Mouse (Mus musculus): ENCODE measurements around the gene H1foo. TPM values are rescaled to one million over a fixed set of nuclear protein-coding genes. Genes with fewer than 3 reads are reported as not detected.

H1foo gene
- polyA plus RNA-seq, 1 experiment from 2014 or later: not detected

DNA sequence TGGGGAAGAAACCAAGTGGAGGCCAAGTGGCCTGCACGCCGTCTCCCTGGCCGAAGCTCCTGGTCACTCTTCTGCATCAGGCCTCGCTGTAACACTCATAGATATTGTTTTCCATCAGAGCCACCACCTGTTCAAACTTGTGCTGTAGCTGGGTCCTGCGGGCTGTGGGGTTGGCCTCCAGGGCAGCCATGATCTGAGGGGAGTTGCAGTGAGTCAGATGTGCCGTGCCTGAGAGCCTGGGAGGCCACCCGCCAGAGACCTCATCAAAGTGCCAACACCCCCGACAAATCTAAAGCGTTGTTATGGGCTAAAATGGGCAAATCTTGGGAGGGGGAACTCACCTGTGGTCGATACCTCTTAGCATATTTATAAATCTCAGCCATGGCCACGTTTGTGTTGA, 10.9 kb downstream of the H1foo start:
- Histone ChIP-seq H3K9ac (replicated peaks; ENCODE audit: low read depth, low read length) (no peak overlapping the region), H3K27ac (ENCODE audit: low read depth, low read length) (no peak overlapping the region), H3K4me2 (ENCODE audit: low read depth, low read length) (no peak overlapping the region), H3K4me1 (ENCODE audit: control insufficient read depth, insufficient read depth, low read length) (peaks cover 3% of the 10 kb centered on the region; the same call in 1 of the 2 replicates), H3K4me3 (ENCODE audit: low read depth, low read length) (no peak overlapping the region), H3K36me3 (ENCODE audit: control insufficient read depth, insufficient read depth, low read length) (no peaks in the 10 kb centered on the region), H3K27me3 (ENCODE audit: control insufficient read depth, insufficient read depth, low read length) (no peaks in the 10 kb centered on the region), H3K9me3 (ENCODE audit: control insufficient read depth, low read length) (no peaks in the 10 kb centered on the region)
- 90% methylated on average over 11 of the region's 11 CpGs for WGBS
- no peak for ATAC-seq (ENCODE audit: low read depth)

DNA sequence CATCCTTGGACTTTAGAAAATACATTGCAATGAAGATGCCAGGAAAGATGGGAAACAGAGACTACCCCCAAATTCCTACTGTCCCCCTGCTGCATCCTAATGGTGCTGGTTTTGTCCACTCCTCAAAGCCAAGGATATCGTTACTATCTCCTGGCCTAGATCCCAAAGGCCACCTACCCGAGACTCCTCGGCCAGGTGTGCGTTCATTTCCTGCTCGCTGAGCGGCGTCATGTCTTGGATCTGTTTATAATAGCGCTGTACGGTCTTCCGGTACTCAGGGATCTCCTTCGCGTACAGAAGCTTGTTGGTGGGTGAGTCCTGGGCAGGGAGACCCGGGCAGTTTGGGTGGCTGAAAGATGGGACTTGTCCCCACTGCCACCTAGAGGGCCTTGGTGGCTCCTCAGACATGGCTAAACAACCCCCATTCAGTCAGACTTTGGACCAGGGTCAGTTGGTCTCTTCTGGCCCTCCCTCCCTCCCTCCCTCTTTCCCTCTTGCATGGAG, 11.7 kb downstream of the H1foo start:
- H3K27ac ChIP-seq (ENCODE audit: low read depth, low read length): no peak overlapping the region
- no peaks in the 10 kb centered on the region for H3K27me3 ChIP-seq (ENCODE audit: control insufficient read depth, insufficient read depth, low read length)
- H3K4me1 ChIP-seq (ENCODE audit: control insufficient read depth, insufficient read depth, low read length): peaks cover 3% of the 10 kb centered on the region; the same call in 1 of the 2 replicates
- H3K4me2 ChIP-seq (ENCODE audit: low read depth, low read length): no peak overlapping the region
- 87% methylated on average over 13 of the region's 13 CpGs for WGBS
- H3K9ac ChIP-seq (replicated peaks; ENCODE audit: low read depth, low read length): no peak overlapping the region
- no peak for ATAC-seq (ENCODE audit: low read depth)
- H3K4me3 ChIP-seq (ENCODE audit: low read depth, low read length): no peak overlapping the region
- H3K9me3 ChIP-seq (ENCODE audit: control insufficient read depth, low read length): no peaks in the 10 kb centered on the region
- no peaks in the 10 kb centered on the region for H3K36me3 ChIP-seq (ENCODE audit: control insufficient read depth, insufficient read depth, low read length)

DNA sequence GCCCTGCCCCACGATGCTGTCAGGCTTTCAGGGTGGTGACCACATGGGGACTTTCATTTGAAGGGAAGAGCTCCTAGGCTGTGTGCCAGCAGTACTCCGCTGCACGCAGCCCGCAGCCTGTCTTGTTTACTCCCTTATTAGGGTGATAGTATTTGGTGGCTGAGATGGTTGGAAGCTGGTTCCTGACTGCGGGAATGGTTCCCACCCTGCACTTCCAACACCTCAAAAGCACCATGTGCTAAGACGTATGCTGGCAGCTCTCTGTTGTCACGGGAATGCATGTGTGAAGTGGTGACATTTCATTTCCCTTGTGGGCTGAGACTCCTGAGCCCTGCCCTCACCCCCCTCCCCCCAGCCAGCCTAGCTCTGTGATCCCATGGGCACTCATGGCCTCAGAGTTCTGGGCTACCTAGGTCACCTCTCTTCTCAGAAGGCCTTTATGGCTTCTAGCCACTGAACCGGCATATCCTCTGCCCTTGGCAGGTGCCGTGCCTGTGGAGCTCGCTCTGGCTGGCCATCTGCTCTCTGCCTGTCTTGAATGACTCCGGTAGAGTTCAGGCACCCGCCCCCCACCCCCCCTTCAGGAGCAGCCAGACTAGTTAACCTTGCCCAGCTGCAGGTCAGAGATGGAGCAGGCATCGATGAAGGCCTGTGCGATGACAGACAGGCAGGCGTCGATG, 12.3 kb downstream of the H1foo start:
- Histone ChIP-seq H3K4me3 (ENCODE audit: low read depth, low read length) (no peak overlapping the region), H3K9ac (replicated peaks; ENCODE audit: low read depth, low read length) (no peak overlapping the region), H3K27me3 (ENCODE audit: control insufficient read depth, insufficient read depth, low read length) (no peaks in the 10 kb centered on the region), H3K27ac (ENCODE audit: low read depth, low read length) (no peak overlapping the region), H3K9me3 (ENCODE audit: control insufficient read depth, low read length) (no peaks in the 10 kb centered on the region), H3K36me3 (ENCODE audit: control insufficient read depth, insufficient read depth, low read length) (no peaks in the 10 kb centered on the region), H3K4me2 (ENCODE audit: low read depth, low read length) (no peak overlapping the region), H3K4me1 (ENCODE audit: control insufficient read depth, insufficient read depth, low read length) (peaks cover 3% of the 10 kb centered on the region; the same call in 1 of the 2 replicates)
- 39% methylated on average over 16 of the region's 16 CpGs for WGBS
- ATAC-seq (ENCODE audit: low read depth): peak; percentile 41; the same call in 1 of the 2 replicates

DNA sequence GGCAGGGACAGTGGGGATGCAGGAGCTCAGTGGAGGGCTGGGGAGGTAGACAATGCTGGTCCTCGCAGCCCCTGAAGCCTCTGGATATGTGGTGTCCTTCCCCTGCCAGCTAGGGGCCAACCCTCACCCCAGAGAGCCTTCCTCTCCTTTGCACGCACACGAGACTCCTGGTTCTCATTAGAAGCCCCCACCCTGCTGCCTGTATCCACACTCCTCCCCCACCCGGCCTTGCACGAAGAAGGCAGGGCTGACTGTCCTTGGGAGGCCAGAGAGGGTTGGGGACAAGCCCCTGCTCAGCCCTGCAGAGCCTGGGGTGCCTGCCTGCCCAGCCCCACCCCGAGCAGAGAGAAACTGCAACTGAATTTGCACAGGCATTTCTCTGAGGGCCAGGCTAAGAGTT, 12.9 kb downstream of the H1foo start:
- H3K4me1 ChIP-seq (ENCODE audit: control insufficient read depth, insufficient read depth, low read length): peaks cover 3% of the 10 kb centered on the region; the same call in 1 of the 2 replicates
- no peak overlapping the region for H3K9ac ChIP-seq (replicated peaks; ENCODE audit: low read depth, low read length)
- ATAC-seq (ENCODE audit: low read depth): no peak
- WGBS: 56% methylated on average over 6 of the region's 6 CpGs
- H3K27ac ChIP-seq (ENCODE audit: low read depth, low read length): no peak overlapping the region
- H3K36me3 ChIP-seq (ENCODE audit: control insufficient read depth, insufficient read depth, low read length): no peaks in the 10 kb centered on the region
- H3K27me3 ChIP-seq (ENCODE audit: control insufficient read depth, insufficient read depth, low read length): no peaks in the 10 kb centered on the region
- no peak overlapping the region for H3K4me3 ChIP-seq (ENCODE audit: low read depth, low read length)
- no peak overlapping the region for H3K4me2 ChIP-seq (ENCODE audit: low read depth, low read length)
- H3K9me3 ChIP-seq (ENCODE audit: control insufficient read depth, low read length): no peaks in the 10 kb centered on the region

DNA sequence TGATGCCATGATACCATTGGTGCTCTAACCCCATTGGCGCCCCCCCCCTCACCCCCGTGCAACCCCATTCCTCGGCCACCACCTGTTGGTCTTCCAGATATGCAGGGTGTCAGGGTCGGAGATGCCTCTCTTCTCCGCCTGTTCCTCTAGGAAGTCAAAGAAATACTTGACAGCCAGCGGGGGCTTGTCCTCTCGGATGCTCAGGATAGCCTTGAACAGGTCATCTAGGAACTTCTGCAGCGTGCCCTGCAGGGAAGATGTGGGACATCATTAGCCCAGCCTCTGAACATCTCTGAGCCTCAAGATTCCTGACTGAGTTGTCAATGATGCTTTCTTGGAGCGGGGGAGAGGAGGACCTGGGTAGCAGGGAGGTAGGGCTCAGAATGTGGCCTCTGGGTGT, 13.7 kb downstream of the H1foo start:
- no peaks in the 10 kb centered on the region for H3K27me3 ChIP-seq (ENCODE audit: control insufficient read depth, insufficient read depth, low read length)
- no peak overlapping the region for H3K27ac ChIP-seq (ENCODE audit: low read depth, low read length)
- H3K9ac ChIP-seq (replicated peaks; ENCODE audit: low read depth, low read length): no peak overlapping the region
- peaks cover 3% of the 10 kb centered on the region; the same call in 1 of the 2 replicates for H3K4me1 ChIP-seq (ENCODE audit: control insufficient read depth, insufficient read depth, low read length)
- no peak for ATAC-seq (ENCODE audit: low read depth)
- 96% methylated on average over 9 of the region's 9 CpGs for WGBS
- H3K4me3 ChIP-seq (ENCODE audit: low read depth, low read length): no peak overlapping the region
- H3K4me2 ChIP-seq (ENCODE audit: low read depth, low read length): no peak overlapping the region
- H3K36me3 ChIP-seq (ENCODE audit: control insufficient read depth, insufficient read depth, low read length): no peaks in the 10 kb centered on the region
- no peaks in the 10 kb centered on the region for H3K9me3 ChIP-seq (ENCODE audit: control insufficient read depth, low read length)

DNA sequence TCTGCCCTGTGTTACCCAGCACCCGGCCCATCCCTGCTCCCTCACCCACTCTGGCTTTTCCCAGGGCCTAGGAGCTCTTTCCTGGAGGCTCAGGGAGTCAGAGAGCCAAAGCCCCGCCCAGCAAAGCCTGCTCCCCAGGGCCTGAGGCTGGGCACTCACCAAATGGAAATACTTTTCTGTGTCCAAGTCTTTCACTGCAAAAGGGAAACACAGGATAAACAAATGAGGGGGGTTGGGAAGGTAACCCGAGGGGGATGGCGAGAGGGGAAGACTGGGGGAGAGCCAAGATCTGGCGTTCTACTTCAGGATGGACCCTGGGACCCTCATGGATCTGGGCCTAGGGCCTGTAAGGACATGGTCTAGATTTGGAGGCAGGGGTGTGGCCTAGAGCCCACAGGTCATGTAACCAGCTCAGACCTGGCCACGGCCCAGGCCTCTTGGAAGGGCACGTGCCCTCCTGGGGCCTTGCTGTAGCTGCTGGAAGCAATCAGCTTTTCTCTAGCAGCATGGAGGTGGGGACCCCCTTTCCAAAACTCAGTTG, 14.5 kb downstream of the H1foo start:
- no peaks in the 10 kb centered on the region for H3K9me3 ChIP-seq (ENCODE audit: control insufficient read depth, low read length)
- no peak overlapping the region for H3K9ac ChIP-seq (replicated peaks; ENCODE audit: low read depth, low read length)
- H3K27me3 ChIP-seq (ENCODE audit: control insufficient read depth, insufficient read depth, low read length): no peaks in the 10 kb centered on the region
- 80% methylated on average over 7 of the region's 7 CpGs for WGBS
- H3K27ac ChIP-seq (ENCODE audit: low read depth, low read length): no peak overlapping the region
- H3K4me2 ChIP-seq (ENCODE audit: low read depth, low read length): no peak overlapping the region
- no peak for ATAC-seq (ENCODE audit: low read depth)
- H3K36me3 ChIP-seq (ENCODE audit: control insufficient read depth, insufficient read depth, low read length): no peaks in the 10 kb centered on the region
- no peak overlapping the region for H3K4me3 ChIP-seq (ENCODE audit: low read depth, low read length)
- H3K4me1 ChIP-seq (ENCODE audit: control insufficient read depth, insufficient read depth, low read length): peaks cover 3% of the 10 kb centered on the region; the same call in 1 of the 2 replicates

DNA sequence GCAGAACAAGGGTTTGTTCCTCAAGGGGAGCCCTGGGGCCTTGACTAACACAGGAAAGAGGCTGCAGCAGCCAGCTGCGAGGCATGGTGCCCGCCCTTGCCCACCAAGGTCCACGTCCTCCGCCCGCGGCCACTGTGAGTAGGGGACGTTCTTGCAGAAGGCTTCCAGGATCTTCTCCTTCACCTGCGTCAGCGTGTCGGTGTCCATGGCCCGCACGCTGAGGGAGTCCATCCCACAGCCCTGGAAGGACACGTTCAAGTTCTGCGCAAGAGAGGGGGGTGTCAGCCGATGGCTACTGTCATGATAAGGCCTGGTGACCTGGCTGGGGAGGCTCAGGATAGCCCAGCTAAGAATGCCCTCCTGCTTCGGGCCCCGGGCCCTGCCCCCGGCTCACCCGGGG, 15.6 kb downstream of the H1foo start:
- no peak for ATAC-seq (ENCODE audit: low read depth)
- H3K4me2 ChIP-seq (ENCODE audit: low read depth, low read length): no peak overlapping the region
- H3K9me3 ChIP-seq (ENCODE audit: control insufficient read depth, low read length): no peaks in the 10 kb centered on the region
- WGBS: 96% methylated on average over 19 of the region's 19 CpGs
- no peaks in the 10 kb centered on the region for H3K36me3 ChIP-seq (ENCODE audit: control insufficient read depth, insufficient read depth, low read length)
- no peak overlapping the region for H3K27ac ChIP-seq (ENCODE audit: low read depth, low read length)
- H3K4me3 ChIP-seq (ENCODE audit: low read depth, low read length): no peak overlapping the region
- H3K9ac ChIP-seq (replicated peaks; ENCODE audit: low read depth, low read length): no peak overlapping the region
- H3K4me1 ChIP-seq (ENCODE audit: control insufficient read depth, insufficient read depth, low read length): peaks cover 3% of the 10 kb centered on the region; the same call in 1 of the 2 replicates
- H3K27me3 ChIP-seq (ENCODE audit: control insufficient read depth, insufficient read depth, low read length): no peaks in the 10 kb centered on the region

DNA sequence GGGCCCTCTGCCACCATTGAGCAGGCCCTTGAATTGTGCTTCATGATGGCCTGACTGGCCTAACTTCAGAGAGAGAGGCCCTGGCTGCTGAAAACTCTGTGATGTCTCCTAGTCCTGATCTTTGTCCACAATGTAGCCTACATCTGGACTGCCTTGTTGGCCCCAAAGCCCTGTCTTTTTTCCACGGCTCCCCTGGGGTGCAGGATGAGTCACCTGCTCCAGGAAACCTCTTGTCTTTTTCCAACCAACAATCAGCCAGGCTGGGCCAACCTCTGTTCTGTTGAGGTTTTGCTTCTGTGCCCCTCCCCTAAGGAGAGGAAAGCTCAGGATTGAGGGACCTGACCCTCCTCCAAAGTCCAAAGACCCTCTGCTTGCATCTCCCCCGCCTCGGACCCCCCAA, 17.0 kb downstream of the H1foo start:
- no peaks in the 10 kb centered on the region for H3K27me3 ChIP-seq (ENCODE audit: control insufficient read depth, insufficient read depth, low read length)
- WGBS: 85% methylated on average over 3 of the region's 3 CpGs
- H3K4me1 ChIP-seq (ENCODE audit: control insufficient read depth, insufficient read depth, low read length): peaks cover 2% of the 10 kb centered on the region; the same call in 1 of the 2 replicates
- no peak for ATAC-seq (ENCODE audit: low read depth)
- H3K27ac ChIP-seq (ENCODE audit: low read depth, low read length): no peak overlapping the region
- H3K9ac ChIP-seq (replicated peaks; ENCODE audit: low read depth, low read length): no peak overlapping the region
- no peaks in the 10 kb centered on the region for H3K36me3 ChIP-seq (ENCODE audit: control insufficient read depth, insufficient read depth, low read length)
- no peak overlapping the region for H3K4me3 ChIP-seq (ENCODE audit: low read depth, low read length)
- H3K9me3 ChIP-seq (ENCODE audit: control insufficient read depth, low read length): no peaks in the 10 kb centered on the region
- H3K4me2 ChIP-seq (ENCODE audit: low read depth, low read length): no peak overlapping the region

DNA sequence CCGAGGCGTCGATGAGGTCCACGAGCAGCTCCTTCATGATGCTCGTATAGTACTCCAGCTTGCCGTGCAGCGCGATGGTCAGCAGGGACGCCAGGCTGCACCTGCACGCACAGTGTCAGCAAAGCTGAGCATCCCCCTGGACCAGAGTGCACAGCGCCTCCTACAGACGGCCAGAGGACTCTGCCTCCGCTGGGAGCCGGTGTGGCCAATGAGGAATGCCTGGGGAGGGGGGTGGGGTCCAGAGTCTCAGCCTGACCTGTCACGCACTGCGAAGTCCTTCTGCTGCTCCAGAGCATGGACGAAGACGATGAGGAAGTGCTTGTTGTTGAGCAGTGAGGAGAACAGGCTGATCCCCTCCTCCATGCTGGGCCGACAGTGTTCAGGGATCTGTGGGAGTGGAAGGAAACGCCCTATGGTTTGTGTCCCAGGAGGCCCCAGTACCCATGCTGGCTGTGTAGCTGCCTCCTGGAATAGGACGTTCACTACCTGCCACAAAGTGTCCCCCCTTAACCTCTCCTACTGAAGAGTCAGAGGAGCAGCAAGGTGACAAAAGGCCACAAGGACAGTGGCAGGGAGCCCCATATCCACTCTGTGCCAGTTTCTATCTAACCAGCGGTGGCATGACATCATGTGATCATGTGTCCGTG, 17.8 kb downstream of the H1foo start:
- no peaks in the 10 kb centered on the region for H3K9me3 ChIP-seq (ENCODE audit: control insufficient read depth, low read length)
- no peaks in the 10 kb centered on the region for H3K4me1 ChIP-seq (ENCODE audit: control insufficient read depth, insufficient read depth, low read length)
- 39% methylated on average over 23 of the region's 23 CpGs for WGBS
- ATAC-seq (ENCODE audit: low read depth): no peak
- H3K27ac ChIP-seq (ENCODE audit: low read depth, low read length): no peak overlapping the region
- H3K36me3 ChIP-seq (ENCODE audit: control insufficient read depth, insufficient read depth, low read length): no peaks in the 10 kb centered on the region
- H3K4me3 ChIP-seq (ENCODE audit: low read depth, low read length): no peak overlapping the region
- H3K9ac ChIP-seq (replicated peaks; ENCODE audit: low read depth, low read length): no peak overlapping the region
- no peaks in the 10 kb centered on the region for H3K27me3 ChIP-seq (ENCODE audit: control insufficient read depth, insufficient read depth, low read length)
- H3K4me2 ChIP-seq (ENCODE audit: low read depth, low read length): no peak overlapping the region

Measured in neural tube, embryonic 14.5 days (tissue).